Mouse (Mus musculus) macrophage (primary cell): ENCODE measurements around the gene Ntrk2. TPM values are rescaled to one million over a fixed set of nuclear protein-coding genes. Genes with fewer than 3 reads are reported as not detected.

ENCODE experiments used
- H3K27ac ChIP-seq: fragments of 350-480 bp; formaldehyde crosslinking; 2 replicates; pipeline ENCODE4 v1.9.0; 2021
- H3K36me3 ChIP-seq: fragments of 350-480 bp; formaldehyde crosslinking; 2 replicates; pipeline ENCODE4 v1.9.0; 2021; ENCODE audit errors: inconsistent target
- H3K4me3 ChIP-seq: fragments of 350-480 bp; formaldehyde crosslinking; 2 replicates; pipeline ENCODE4 v1.9.0; 2021; ENCODE audit errors: inconsistent target
- H3K79me2 ChIP-seq: fragments of 350-480 bp; formaldehyde crosslinking; 2 replicates; pipeline ENCODE4 v1.9.0; 2021; ENCODE audit errors: inconsistent target
- WGBS: methylation state at CpG from one replicate; pipeline ENCODE4 v1.1.7; 2026; ENCODE audit warnings: inconsistent platforms; ENCODE audit not compliant: missing documents; 5-methylcytosine and 5-hydroxymethylcytosine counted together
- polyA plus RNA-seq: library from polyadenylated mRNA; stranded (reverse); fragments of 250-400 nt; gene quantifications from 3 replicates; pipeline ENCODE4 v1.2.4, GENCODE M21; 2018; ENCODE audit warnings: inconsistent platforms

Ntrk2 gene
- polyA plus RNA-seq, 1 experiment from 2014 or later = not detected

DNA sequence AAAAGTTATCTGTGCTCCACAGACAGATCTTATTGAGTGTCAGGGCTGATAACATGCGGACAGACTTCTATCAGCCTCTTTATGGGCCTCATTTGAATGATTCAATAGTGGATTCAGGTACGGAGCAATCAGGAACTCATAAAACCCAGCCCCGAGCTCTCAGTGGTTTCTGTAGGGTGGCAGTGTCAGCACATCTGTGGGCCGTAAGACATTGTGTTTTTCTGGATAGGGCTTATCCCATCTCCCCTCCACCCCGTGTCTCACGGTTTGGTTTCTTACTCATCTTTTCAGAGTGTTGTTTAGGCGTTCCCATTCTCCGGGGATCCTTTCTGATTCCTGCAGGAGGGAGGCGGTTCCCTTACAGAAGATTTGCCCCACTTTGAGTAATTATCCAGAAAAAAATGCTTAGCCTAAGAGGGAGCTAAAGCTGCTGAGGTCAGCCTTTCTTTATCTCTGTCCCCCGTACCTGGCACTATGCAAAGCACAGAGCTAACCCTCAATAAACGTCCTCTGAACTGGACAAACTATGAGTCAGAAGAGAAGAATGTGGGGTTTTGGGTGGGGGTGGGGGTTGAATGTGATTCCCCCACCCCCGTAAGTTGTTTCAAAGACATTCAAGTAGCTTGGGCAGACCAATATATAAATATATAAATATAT, 90.0 kb downstream of the Ntrk2 start:
- 90% methylated on average over 12 of the region's 12 CpGs for WGBS
- Histone ChIP-seq H3K27ac (no peak overlapping the region), H3K79me2 (no peaks in the 10 kb centered on the region), H3K36me3 (no peaks in the 10 kb centered on the region), H3K4me3 (no peak overlapping the region)

DNA sequence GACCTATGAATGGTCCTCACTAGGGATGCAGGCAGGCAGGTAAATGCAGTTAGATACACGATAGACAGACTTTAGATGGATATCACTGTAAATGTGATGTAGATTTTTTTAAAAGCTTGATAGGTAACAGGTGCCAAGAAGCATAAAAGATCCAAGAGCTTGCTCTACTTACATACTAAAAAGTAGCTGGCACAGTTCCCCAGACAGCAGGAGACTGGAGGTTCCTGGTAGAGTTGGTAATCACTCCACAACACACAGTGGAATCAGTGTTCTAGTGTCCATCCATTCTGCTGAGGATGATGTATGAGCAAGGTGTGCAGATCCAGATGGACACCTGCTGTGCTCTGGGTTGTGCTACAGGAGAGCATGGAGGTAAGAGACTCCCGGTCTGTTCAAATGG, 93.0 kb downstream of the Ntrk2 start:
- Histone ChIP-seq H3K27ac (no peak overlapping the region), H3K36me3 (no peaks in the 10 kb centered on the region), H3K4me3 (no peak overlapping the region), H3K79me2 (no peaks in the 10 kb centered on the region)
- WGBS = 95% methylated on average over 2 of the region's 2 CpGs

DNA sequence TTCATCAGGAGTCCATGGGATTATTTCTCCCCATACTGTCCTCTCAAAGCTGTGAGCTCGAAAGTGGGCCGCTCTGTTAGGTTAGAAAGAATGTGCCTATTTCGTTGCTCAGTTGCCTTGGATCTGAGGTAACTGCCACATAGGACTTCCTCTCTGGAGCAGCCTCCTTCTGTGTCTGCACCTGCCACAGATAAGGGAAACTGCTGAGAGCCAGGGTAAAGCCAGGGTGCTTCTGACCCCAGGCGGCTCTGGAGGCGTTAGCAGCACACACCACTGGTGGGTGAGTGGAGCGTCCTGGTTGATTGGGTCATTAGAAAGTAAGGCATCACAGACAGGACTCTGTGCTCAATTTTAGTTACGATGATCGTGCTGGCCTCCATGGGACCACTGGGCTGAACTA, 95.9 kb downstream of the Ntrk2 start:
- Histone ChIP-seq H3K27ac (no peak overlapping the region), H3K4me3 (no peak overlapping the region)
- WGBS = 49% methylated on average over 8 of the region's 8 CpGs

DNA sequence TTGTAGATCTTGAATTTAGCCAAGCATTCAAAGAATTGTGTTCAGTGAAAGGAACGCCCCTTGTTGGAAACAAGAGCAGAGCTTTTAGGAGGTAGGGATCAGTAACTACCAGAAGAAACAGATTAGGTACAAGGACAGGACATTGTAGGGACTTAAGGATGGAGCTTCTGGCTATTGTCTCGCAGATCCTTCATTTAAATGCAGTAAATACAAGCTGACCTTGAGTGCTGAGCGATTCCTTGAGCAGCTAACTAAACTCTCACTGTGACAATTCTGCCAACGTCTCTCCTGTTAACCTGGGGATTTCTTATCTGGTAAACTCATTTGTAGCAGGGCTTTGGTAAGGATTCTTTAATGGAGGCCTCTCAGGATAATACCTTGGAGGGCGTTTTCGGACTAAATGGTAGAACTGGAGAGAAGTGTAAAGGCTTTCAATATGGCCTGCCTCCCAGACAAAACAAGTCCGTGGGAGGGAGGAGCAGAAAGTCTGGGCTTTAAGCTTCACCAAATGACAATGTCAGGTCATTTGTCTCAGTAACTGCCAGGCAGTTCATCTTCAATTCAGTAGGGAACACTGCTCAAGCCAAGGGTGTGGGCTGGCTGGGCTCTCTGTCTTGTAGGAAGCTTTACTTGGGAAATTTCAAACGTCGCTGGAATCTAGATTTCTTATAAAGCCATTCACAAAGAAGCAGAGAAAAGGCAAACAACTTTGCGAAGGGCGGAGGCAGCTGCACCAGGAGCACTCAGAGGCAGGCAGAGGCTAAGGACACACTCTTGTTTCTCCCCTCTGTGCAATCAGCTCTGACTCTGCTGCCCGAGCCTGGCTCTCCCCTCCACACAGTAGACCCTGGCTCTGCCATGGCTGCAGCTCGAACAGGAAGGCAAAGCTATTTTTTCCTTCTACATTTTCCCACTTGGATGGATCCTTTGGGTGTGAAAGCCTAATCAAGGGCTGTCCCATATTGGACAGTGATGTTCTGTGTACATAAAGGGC, 98.7 kb downstream of the Ntrk2 start:
- H3K27ac ChIP-seq = no peak overlapping the region
- H3K79me2 ChIP-seq = no peaks in the 10 kb centered on the region
- H3K36me3 ChIP-seq = no peaks in the 10 kb centered on the region
- WGBS = 89% methylated on average over 13 of the region's 13 CpGs
- no peak overlapping the region for H3K4me3 ChIP-seq

More for the DNA sequence above, 95.9 kb downstream of the Ntrk2 start:
- H3K36me3 ChIP-seq = no peaks in the 10 kb centered on the region
- H3K79me2 ChIP-seq = no peaks in the 10 kb centered on the region

DNA sequence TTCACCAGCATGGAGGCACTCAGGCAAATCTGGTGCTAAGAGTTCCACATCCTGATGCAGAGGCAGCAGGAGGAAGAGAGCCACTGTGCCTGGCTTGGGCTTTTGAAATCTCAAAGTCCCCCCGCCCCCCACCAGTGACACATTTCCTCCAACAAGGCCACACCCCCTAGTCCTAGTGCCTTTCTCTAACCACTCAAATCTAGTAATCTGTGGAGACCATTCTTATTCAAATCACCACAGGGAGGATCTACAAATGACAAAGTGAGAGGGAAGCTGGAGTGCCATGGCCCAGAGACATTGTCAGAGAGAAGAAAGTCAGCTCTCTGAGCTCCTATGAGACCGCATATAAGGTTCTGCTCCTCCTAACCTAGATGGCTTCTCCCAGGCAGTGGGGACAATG, 105.6 kb downstream of the Ntrk2 start:
- H3K36me3 ChIP-seq = no peaks in the 10 kb centered on the region
- H3K27ac ChIP-seq = no peak overlapping the region
- no peaks in the 10 kb centered on the region for H3K79me2 ChIP-seq
- H3K4me3 ChIP-seq = no peak overlapping the region
- WGBS = 100% methylated on average over 2 of the region's 2 CpGs

DNA sequence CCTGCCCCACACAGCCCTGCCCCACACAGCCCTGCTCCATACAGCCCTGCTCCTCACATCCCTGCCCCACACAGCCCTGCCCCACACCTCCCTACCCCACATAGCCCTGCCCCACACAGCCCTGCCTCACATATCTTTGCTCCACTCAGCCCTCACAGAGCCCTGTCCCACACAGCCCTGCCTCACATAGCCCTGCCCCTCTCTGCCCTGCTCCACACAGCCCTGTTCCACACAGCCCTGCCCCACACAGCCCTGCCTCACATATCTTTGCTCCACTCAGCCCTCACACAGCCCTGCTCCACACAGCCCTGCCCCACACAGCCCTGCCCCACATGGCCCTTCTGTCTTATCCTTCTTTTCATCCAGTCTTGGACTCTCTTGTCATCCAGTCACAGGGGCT, 106.2 kb downstream of the Ntrk2 start:
- H3K36me3 ChIP-seq = no peaks in the 10 kb centered on the region
- no peak overlapping the region for H3K4me3 ChIP-seq
- no peak overlapping the region for H3K27ac ChIP-seq
- no peaks in the 10 kb centered on the region for H3K79me2 ChIP-seq

DNA sequence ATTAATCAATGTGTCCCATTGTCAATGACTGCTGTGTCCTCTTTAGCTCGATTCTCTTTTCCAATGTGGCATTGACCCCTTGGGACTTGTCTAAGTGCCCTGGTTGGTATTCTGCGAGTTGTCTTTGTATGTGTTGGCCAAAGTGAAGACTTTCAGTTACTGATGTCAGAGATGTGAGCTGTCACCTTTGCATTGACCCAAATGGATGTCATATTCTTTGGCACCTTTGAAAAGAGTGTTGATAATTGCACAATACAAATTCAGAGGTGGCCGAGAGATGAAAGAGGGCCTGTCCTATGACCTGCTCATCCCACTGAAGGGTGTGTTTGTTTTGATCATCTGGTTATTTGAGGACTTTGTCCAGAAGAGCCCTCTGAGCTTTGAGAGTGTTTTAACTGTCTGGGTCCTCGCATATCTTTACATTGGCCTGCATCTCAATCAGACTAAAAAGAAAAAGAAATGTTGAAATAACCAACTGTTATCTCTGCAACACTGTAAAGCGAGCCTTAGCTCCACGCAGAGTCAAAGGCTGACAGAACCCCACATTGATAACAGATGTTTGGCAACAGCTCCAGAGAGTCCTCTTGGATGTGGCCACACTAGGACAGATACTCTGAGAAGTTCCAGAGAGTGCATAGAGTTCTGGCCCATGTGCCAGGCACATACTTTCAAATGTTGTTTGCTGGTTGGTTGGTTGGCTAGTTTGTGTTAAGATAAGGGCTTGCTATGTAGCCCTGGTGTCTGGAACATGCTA, 107.9 kb downstream of the Ntrk2 start:
- Histone ChIP-seq H3K36me3 (no peaks in the 10 kb centered on the region), H3K79me2 (no peaks in the 10 kb centered on the region), H3K27ac (no peak overlapping the region), H3K4me3 (no peak overlapping the region)
- 92% methylated on average over 6 of the region's 6 CpGs for WGBS

DNA sequence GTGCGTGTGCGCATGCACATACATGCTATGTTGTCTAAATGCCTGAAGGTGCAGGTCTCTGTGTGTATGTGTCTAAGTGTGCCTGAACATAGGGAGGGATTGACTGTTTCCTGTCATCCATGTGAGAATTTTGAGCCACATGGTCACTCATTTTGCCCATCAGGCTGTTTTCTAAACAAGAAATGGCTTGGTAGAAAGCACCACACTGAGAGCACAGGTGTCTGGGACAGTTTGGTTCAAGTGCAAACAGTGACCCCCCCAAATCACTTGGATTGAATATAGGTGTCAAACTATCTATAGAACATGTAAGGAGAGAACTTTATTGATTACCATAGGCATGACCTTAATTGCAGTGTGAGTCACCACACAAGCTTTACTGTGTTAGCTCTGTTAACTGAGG, 110.0 kb downstream of the Ntrk2 start:
- WGBS = 82% methylated on average over 2 of the region's 2 CpGs
- no peaks in the 10 kb centered on the region for H3K36me3 ChIP-seq
- no peak overlapping the region for H3K4me3 ChIP-seq
- no peak overlapping the region for H3K27ac ChIP-seq
- H3K79me2 ChIP-seq = no peaks in the 10 kb centered on the region

DNA sequence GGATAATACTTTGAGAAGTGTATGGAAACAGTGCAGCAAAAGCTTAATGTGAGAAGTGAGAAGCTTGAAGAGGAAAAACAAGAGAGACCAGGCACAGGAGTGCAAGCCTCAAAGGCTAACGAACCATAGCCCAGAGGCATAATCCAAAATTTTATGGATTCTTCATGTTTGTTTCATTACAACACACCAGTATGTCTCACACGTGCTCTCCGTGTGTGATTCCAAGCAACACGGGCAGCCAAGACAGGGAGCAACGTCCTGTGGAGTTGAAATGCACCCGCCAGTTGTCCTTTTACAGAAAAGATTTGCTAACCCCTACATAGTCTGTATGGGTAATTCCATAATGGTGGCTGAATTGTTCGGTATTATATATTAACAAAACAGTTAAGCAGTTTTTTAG, 113.9 kb downstream of the Ntrk2 start:
- WGBS = 93% methylated on average over 7 of the region's 7 CpGs
- no peaks in the 10 kb centered on the region for H3K36me3 ChIP-seq
- H3K27ac ChIP-seq = no peak overlapping the region
- no peaks in the 10 kb centered on the region for H3K79me2 ChIP-seq
- H3K4me3 ChIP-seq = no peak overlapping the region

DNA sequence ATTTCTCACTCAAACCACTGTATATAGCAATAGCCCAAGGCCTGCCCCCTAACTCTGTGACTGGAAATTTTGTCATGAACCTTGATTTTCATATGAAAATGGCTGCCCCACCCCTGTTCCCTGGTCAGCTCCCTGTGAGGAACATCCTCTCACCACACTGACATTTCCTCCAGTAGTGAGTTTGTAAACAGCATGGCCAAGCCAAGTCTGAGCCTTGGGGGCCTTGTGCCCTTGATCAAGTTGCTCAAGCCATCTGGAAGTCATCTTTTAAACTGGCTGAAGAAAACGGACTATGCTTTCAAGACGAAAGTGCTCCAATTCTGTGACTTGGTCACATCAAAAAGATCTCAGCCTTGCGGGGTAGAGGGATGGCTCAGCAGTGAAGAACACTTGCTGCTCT, 114.9 kb downstream of the Ntrk2 start:
- Histone ChIP-seq H3K79me2 (no peaks in the 10 kb centered on the region), H3K27ac (no peak overlapping the region), H3K4me3 (no peak overlapping the region), H3K36me3 (no peaks in the 10 kb centered on the region)
- 91% methylated on average over 3 of the region's 3 CpGs for WGBS

DNA sequence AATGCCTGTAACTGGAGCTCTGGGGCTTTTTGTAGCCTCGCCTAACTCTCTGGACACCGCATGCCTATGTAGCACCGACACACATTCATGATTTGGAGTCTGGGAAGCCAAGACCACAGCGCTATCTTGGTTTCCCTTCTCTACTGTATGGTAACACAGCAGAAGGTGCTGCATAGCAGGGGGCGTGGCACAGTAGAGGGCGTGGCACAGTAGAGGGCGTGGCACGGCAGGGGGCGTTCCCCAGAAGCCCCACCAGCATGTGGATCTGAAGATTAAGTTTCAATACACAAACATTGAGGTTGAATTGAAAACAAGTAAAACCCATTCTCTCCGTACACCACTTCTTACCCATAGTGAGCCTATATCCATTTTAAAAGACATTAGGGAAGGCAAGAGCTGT, 115.3 kb downstream of the Ntrk2 start:
- Histone ChIP-seq H3K27ac (no peak overlapping the region), H3K36me3 (no peaks in the 10 kb centered on the region), H3K4me3 (no peak overlapping the region), H3K79me2 (no peaks in the 10 kb centered on the region)
- 88% methylated on average over 10 of the region's 10 CpGs for WGBS

DNA sequence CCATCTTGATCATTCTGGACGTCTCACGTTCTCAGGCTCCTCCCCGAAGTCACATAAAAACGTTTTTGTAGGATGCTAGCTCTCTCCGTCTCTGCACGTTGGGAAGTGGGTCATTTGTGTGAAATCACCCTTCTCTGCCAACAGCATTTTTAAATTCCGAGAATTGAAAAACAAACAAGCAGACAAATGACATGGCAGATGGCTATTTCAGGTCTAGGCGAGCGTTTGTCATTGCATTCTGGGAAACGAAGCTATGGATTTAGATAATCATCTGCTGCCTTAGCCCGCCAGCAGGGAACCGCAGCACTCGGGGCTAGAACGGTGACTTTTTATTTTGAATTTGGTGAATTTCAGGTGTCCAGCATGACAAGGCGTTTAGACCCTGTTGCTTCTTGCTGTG, 115.8 kb downstream of the Ntrk2 start:
- 91% methylated on average over 14 of the region's 15 CpGs for WGBS
- Histone ChIP-seq H3K4me3 (no peak overlapping the region), H3K79me2 (no peaks in the 10 kb centered on the region), H3K27ac (no peak overlapping the region), H3K36me3 (no peaks in the 10 kb centered on the region)

DNA sequence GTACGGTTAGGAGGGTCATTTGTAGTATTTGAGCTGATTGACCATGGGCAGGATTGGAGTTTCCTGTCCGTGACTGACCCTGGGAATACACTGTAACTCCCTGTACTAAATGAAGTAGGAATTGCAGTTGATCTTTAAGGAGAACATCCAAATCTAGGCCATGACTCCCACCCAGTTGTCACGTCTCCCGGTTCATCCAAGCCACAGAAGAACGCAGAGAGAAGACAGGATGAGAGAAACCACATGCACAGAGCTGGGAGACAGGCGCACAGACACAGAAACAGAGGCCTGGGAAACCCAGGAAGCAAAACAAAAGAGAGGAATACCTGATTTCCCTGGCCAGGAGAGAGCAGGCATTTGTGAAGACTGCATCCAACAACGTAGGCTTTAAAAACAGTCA, 117.1 kb downstream of the Ntrk2 start:
- H3K36me3 ChIP-seq = no peaks in the 10 kb centered on the region
- no peak overlapping the region for H3K4me3 ChIP-seq
- no peak overlapping the region for H3K27ac ChIP-seq
- WGBS = 77% methylated on average over 6 of the region's 7 CpGs
- no peaks in the 10 kb centered on the region for H3K79me2 ChIP-seq

DNA sequence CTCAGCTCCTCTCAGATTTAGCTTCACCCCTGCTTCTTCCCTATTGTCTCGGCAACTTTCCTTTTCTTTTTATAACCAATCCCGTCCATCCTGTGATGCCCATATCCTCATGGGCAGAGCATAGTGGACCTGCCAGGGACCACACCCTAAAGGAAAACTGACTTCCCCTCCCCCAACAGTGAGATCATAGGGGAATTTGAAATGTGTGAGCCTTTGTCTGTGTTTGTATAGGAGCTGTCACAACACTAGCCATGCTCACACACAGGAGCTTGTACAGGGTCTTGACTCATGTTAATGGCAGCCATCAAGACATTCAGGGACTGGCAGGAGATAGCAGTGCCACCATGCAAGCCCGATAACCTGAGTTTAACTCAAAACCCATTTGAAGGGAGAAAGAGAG, 118.1 kb downstream of the Ntrk2 start:
- H3K36me3 ChIP-seq = no peaks in the 10 kb centered on the region
- WGBS = 87% methylated on average over 3 of the region's 3 CpGs
- no peak overlapping the region for H3K4me3 ChIP-seq
- no peak overlapping the region for H3K27ac ChIP-seq
- no peaks in the 10 kb centered on the region for H3K79me2 ChIP-seq

DNA sequence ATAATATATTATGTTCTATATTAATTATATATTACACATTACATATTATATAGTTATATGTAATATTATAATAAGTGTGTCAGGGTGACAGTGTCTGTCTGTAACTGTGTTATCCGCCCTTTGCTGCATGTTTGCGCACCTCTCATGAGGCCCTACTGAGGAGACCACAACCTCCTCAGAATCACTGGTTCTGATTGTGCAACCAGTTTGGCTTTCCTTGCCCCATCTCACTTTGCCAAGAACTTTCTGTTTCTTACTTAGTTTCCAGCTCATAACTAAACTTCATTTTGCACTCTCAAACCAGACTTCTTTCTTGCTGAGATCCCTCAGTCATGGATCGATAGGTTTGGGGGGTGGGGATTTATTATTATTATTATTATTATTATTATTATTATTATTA, 120.8 kb downstream of the Ntrk2 start:
- H3K36me3 ChIP-seq = no peaks in the 10 kb centered on the region
- no peak overlapping the region for H3K4me3 ChIP-seq
- no peak overlapping the region for H3K27ac ChIP-seq
- 93% methylated on average over 3 of the region's 3 CpGs for WGBS
- H3K79me2 ChIP-seq = no peaks in the 10 kb centered on the region
